Mouse (Mus musculus) spleen, embryonic (tissue): Measurements from ENCODE around the gene Kbtbd8.

Source experiments
- CTCF ChIA-PET: fragments of 350-600 bp; sonication (Branson Sonifier 250); formaldehyde crosslinking; loops from one replicate; lab custom pipeline; 2022; lab: Charles Lee

Kbtbd8 gene

GRCm38 (mm10) chr6:95169411-95169810, 52.4 kb downstream of the Kbtbd8 start:
- CTCF ChIA-PET, result no interaction called here

- CTCF ChIA-PET, result no interaction called here
These were observed 57.5 kb downstream of the Kbtbd8 start for GRCm38 (mm10) chr6:95174311-95175143.
